Mouse (Mus musculus): Measurements from ENCODE around the gene H2al1a.
"Not testable (repeated sequence)": the region's sequence is repeated elsewhere in the genome, so short reads cannot be mapped to it uniquely, and the experiment has no call there.

H2al1a gene

DNA sequence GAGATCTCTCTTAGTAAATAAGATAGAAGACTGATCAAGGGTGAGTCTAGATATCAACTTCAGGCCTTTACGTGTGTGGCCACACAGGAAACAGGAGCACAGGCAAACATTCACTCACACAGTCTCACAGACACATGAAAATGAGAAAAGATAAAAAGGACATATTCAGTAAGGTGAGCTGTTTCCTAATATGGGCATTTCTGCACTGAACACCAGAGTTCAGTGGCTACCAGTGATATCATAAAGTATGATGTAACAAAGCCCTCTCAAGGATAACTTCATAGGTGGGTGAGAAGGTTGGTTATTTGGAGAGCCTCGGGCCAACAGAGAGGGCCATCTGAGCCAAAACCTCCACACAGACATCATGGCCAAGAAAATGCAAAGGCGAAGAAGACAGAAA, at the start of gene H2al1a:
Gene H2al1a, plus strand, starts transcription at position 301 of the 400 bp plus-strand sequence.
- not testable (repeated sequence) for DNase-seq (ENCODE audit: low spot score)

DNA sequence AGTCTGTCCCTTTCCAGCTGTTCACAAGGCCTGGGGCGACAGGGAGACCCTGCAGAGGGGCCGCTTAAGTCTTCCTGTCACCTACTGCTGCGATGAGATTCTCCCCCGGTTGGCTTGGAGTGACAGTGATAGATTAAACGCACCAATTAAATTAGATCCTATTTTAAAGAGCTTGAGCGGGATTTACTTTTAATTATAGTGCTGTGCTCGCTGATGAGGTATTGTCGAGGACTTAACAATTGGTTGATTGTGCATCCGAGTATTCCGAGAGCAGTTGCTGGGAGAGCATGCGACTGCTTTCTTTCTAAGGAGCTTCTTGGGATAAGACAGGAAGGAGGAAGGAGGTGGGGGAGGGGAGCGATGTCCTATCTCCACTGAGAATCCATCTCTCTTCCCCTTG, 48.9 kb upstream of the H2al1a start:
- no peak for DNase-seq (ENCODE audit: low spot score)

DNA sequence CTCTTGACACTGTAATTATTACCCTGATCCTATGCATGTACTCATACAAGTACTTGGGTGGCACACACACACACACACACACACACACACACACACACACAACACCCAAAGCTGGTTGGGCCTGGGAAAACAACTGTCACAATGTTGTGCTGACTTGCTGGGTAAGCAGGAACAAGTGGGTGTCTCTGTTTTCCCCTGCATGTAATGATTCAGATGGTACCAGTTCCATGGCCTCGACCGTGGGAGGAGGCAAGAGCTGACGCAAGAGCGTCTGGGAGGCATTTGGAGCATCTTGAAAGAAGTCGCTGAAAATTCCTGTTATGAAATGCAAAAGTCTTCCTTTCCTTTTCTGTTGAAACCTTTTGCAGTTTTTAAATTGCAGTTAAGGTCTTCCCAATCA, 45.0 kb upstream of the H2al1a start:
- no peak for DNase-seq (ENCODE audit: low spot score)

DNA sequence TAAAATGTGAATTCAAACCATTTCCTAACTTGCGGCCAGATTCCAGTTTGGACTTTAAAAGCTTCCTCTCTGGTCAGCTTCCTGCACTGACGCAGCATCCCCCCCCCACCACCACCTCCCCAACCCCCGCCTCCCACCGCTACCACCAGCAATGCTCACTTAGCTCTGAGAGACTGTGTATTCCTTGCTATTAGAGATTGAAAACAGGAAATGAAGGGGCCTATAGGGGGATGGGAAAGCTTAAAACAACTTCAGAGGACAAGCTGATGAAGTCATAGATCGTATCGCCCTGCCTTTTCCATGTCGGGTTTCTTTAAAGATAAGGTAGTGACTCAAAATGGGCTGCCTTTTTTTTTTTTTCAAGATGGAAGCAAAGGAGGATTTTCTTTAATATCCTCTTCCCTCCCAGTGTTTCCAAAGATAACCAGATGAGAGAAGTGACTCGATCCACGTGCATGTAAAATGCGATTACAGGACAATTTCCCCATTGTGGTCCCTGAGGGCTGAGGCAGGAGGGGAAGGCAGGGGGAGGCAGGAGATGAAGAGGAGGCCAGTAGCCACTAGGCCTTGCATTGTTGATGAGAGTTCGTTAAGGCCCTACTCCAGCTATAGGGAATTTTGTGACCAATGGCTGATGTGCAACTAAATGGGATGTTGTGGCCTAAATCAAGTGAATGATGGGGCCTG, 44.4 kb upstream of the H2al1a start:
- DNase-seq (ENCODE audit: low spot score): no peak

DNA sequence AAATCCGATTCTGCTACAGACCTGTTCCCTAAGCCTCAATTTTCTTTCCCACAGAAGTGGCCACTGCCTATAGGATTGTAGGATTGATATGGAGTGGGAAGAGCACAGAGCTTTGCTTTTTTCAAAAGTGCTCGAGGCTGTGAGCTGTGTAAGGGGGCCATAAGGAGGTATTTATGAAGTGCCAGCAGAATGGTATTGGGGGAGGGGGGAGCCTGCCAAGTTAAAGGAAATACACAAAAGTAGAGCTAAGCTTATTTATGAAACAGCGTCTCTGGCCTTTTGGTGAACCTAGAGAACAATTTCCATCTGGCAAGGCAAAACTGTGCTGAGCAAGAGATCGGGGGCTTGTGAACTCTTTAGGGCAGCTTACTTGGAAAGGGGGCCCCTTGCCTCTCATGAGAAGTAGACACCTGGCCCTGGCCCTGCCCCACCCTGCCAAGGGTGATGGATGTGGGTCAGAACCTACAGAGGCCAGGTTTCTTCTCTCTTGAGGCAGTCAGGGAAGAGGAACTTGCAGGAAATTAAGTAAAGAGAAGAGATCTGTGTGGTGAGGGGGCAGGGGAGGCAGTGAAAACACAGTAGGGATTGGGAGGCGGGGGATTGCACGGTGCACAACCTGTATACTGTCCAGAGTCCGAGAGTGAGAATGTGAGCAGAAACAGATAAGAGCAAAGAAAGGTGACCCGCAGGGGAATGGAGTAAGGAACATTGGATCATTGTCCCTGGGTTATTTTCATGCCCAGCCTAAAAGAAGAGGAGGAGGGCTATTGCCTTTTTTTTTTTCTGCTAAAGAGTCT, 43.3 kb upstream of the H2al1a start:
- no peak for DNase-seq (ENCODE audit: low spot score)

DNA sequence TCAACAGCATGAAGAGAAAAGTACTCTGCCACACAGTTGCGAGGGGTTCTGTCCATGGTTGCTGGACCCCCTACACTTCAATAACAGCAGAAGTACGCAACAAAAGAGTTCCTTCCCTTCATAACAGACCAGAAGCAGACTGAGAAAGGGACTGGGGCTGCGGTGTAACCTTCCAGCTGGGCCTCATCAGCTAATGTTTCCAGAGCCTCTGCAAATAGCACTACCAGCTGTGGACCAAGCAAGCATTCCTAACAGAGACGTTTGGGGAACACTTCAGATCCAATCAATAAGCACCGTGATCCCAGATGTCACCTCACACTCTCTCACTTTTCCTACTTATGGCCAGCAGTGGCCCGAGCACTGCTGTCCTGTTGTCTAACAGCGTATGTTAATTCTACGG, 34.1 kb upstream of the H2al1a start:
- DNase-seq (ENCODE audit: low spot score): no peak

DNA sequence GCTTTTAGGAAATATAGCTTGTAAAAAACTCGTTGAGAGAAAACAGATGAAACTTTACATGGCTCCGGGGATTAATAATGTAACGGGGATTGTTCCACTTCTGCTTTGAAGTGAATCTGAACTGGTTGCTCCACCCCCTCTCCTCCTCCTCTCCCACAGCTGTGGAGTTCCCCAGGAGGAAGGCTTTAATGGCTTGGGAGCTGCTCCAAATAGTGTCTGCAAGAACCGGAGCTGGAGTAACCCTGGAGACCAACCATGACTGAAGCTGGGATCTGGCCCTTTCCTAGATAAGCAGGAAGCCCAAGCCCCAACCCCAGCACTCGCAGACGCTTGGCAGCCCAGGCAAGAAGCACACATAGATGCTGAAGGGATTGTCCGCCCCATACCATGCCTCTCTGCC, 31.3 kb upstream of the H2al1a start:
- no peak for DNase-seq (ENCODE audit: low spot score)

DNA sequence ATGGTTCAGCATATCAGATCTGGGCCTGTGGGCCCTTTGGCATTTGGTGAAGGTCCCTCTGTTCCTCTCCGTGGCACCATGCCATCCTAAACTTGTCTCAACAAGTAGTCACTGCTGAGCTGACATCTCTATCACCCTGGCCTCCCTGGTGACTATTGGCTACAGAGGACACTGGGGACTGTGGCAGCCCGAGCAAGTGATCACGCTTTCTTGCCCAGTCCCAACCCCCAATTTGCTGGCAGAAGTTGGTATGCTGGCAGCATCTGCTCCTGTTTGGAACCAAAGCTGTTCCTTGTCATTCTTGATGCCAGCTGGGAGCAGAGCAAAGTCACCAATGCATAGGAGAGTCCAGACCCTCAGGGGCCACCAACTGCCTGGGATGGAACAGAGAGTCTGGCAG, 30.0 kb upstream of the H2al1a start:
- DNase-seq (ENCODE audit: low spot score): no peak

DNA sequence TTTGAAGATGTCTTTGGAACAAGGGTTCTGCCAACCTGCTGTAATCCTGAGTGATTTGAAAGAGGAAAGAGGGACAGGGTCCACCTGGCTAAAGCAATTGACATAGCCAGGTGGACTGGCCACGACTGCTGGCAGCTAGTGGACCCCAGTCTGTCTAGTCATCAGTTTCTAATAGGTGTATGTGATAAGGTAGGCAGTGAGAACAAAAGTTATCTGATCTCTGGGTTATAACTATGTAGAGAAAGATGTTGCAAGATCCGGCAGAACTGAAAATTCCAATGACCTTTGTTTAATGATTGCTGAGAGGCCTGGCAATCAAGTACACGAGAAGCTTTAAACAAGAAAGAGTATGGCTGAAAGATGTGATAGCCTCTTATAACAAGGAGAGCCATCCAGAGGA, 25.9 kb upstream of the H2al1a start:
- no peak for DNase-seq (ENCODE audit: low spot score)

DNA sequence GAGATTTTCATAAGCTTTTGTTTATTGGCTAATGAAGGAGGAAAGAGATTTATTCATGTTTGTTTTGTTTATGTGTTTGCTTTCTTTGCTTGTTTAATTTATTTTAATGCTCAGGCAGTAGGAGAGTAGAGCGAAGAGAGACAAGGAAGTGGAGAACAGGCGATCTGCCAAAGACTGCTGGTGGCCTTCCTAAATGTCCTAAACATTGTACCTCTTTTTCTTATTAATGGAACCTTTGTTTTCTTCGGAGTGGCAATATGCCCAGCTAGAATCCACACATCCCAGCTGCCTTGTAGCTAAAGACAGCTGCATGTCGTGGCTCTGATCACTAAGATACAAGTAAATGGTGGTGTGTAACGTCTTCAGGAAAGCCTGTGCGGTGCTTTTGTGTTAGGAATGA, 22.0 kb upstream of the H2al1a start:
- no peak for DNase-seq (ENCODE audit: low spot score)

DNA sequence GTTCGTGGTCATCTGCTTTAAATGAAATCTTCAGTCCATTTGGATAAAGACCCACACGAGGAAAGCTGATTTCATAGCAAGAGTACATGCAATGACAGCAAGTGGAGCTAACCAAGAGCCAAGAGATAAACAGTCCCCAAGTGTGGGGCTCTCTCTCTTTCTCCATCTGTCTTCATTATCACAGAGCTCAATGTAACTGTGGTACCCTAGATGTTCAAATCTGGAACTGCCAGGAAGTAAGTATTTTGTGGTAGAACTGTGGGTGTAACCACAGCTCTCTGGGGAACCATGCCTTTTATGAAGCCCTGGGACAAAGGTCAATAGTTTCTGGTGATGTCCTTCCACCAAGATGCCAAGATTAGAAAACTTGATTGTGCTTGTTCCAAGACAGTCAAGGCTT, 18.3 kb upstream of the H2al1a start:
- no peak for DNase-seq (ENCODE audit: low spot score)

DNA sequence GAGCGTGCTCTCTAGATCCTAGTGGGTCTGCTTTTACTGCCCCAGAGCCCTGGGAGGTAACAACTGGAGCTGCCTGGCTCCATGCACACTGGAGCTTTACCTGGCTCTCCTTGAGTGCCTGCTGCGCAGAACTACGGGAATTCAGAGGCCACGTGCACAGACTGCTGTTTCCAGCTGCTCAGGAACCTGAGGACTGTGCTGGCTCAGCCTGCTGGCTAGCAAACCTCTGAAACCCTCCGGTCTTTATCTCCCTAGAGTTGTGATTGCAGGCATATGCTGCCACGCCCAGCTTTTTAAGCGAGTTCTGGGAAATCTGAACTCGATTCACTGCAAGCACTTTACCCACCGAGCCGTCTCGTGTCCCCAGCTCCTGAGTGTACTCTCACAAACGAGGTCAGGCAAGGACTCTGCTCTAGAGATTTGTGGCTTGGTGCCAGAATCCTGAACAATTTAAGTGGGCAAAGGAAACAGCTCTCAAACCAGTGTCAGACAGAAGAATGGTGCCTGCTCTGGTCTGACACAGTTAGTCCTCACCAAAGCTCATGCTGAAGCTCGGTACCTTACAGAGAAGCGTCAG, 10.7 kb upstream of the H2al1a start:
- DNase-seq (ENCODE audit: low spot score): no peak

DNA sequence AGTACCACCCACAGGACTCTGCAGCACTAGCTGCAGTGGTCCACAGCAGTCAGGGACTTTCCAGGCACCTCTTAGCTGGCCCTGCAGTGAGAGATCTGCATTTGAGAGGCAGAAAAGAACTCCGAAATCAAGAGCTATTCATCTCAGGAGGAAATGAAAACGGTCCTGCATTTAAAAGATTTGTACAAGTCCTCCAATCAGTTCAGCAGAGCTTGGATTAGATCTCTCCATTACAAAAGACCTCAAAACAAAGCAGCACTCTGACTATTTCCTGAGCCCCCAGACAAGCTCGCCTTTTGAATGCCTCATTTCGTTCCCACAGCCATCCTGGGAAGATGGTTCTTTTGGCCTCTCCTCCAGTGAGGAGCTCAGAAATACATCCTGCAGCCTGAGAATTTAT, 9.8 kb upstream of the H2al1a start:
- no peak for DNase-seq (ENCODE audit: low spot score)

DNA sequence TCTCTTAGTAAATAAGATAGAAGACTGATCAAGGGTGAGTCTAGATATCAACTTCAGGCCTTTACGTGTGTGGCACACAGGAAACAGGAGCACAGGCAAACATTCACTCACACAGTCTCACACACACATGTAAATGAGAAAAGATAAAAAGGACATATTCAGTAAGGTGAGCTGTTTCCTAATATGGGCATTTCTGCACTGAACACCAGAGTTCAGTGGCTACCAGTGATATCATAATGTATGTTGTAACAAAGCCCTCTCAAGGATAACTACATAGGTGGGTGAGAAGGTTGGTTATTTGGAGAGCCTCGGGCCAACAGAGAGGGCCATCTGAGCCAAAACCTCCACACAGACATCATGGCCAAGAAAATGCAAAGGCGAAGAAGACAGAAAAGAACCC, 3.1 kb downstream of the H2al1a start, which contains the start of gene H2al1b:
Gene H2al1b, plus strand, starts transcription at position 301 of the 400 bp plus-strand sequence.
- DNase-seq (ENCODE audit: low spot score): not testable (repeated sequence)

DNA sequence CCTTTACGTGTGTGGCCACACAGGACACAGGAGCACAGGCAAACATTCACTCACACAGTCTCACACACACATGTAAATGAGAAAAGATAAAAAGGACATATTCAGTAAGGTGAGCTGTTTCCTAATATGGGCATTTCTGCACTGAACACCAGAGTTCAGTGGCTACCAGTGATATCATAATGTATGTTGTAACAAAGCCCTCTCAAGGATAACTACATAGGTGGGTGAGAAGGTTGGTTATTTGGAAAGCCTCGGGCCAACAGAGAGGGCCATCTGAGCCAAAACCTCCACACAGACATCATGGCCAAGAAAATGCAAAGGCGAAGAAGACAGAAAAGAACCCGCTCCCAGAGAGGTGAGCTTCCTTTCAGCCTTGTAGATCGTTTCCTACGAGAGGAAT, 6.3 kb downstream of the H2al1a start, which contains the start of gene H2al1c:
Gene H2al1c, plus strand, starts transcription at position 301 of the 400 bp plus-strand sequence.
- not testable (repeated sequence) for DNase-seq (ENCODE audit: low spot score)

DNA sequence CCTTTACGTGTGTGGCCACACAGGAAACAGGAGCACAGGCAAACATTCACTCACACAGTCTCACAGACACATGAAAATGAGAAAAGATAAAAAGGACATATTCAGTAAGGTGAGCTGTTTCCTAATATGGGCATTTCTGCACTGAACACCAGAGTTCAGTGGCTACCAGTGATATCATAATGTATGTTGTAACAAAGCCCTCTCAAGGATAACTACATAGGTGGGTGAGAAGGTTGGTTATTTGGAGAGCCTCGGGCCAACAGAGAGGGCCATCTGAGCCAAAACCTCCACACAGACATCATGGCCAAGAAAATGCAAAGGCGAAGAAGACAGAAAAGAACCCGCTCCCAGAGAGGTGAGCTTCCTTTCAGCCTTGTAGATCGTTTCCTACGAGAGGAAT, 9.5 kb downstream of the H2al1a start, which contains the start of gene H2al1d:
Gene H2al1d, plus strand, starts transcription at position 301 of the 400 bp plus-strand sequence.
- DNase-seq (ENCODE audit: low spot score): not testable (repeated sequence)

DNA sequence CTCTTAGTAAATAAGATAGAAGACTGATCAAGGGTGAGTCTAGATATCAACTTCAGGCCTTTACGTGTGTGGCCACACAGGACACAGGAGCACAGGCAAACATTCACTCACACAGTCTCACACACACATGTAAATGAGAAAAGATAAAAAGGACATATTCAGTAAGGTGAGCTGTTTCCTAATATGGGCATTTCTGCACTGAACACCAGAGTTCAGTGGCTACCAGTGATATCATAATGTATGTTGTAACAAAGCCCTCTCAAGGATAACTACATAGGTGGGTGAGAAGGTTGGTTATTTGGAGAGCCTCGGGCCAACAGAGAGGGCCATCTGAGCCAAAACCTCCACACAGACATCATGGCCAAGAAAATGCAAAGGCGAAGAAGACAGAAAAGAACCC, 12.6 kb downstream of the H2al1a start, which contains the start of gene H2al1e:
Gene H2al1e, plus strand, starts transcription at position 301 of the 400 bp plus-strand sequence.
- not testable (repeated sequence) for DNase-seq (ENCODE audit: low spot score)

DNA sequence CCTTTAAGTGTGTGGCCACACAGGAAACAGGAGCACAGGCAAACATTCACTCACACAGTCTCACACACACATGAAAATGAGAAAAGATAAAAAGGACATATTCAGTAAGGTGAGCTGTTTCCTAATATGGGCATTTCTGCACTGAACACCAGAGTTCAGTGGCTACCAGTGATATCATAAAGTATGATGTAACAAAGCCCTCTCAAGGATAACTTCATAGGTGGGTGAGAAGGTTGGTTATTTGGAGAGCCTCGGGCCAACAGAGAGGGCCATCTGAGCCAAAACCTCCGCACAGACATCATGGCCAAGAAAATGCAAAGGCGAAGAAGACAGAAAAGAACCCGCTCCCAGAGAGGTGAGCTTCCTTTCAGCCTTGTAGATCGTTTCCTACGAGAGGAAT, 15.8 kb downstream of the H2al1a start, which contains the start of gene H2al1f:
Gene H2al1f, plus strand, starts transcription at position 301 of the 400 bp plus-strand sequence.
- not testable (repeated sequence) for DNase-seq (ENCODE audit: low spot score)

DNA sequence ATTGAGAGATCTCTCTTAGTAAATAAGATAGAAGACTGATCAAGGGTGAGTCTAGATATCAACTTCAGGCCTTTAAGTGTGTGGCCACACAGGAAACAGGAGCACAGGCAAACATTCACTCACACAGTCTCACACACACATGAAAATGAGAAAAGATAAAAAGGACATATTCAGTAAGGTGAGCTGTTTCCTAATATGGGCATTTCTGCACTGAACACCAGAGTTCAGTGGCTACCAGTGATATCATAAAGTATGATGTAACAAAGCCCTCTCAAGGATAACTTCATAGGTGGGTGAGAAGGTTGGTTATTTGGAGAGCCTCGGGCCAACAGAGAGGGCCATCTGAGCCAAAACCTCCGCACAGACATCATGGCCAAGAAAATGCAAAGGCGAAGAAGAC, 18.9 kb downstream of the H2al1a start, which contains the start of gene H2al1g:
Gene H2al1g, plus strand, starts transcription at position 301 of the 400 bp plus-strand sequence.
- not testable (repeated sequence) for DNase-seq (ENCODE audit: low spot score)

DNA sequence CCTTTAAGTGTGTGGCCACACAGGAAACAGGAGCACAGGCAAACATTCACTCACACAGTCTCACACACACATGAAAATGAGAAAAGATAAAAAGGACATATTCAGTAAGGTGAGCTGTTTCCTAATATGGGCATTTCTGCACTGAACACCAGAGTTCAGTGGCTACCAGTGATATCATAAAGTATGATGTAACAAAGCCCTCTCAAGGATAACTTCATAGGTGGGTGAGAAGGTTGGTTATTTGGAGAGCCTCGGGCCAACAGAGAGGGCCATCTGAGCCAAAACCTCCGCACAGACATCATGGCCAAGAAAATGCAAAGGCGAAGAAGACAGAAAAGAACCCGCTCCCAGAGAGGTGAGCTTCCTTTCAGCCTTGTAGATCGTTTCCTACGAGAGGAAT, 22.1 kb downstream of the H2al1a start, which contains the start of gene H2al1h:
Gene H2al1h, plus strand, starts transcription at position 301 of the 400 bp plus-strand sequence.
- DNase-seq (ENCODE audit: low spot score): not testable (repeated sequence)

DNA sequence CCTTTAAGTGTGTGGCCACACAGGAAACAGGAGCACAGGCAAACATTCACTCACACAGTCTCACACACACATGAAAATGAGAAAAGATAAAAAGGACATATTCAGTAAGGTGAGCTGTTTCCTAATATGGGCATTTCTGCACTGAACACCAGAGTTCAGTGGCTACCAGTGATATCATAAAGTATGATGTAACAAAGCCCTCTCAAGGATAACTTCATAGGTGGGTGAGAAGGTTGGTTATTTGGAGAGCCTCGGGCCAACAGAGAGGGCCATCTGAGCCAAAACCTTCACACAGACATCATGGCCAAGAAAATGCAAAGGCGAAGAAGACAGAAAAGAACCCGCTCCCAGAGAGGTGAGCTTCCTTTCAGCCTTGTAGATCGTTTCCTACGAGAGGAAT, 25.3 kb downstream of the H2al1a start, which contains the start of gene H2al1i:
Gene H2al1i, plus strand, starts transcription at position 301 of the 400 bp plus-strand sequence.
- DNase-seq (ENCODE audit: low spot score): not testable (repeated sequence)

DNA sequence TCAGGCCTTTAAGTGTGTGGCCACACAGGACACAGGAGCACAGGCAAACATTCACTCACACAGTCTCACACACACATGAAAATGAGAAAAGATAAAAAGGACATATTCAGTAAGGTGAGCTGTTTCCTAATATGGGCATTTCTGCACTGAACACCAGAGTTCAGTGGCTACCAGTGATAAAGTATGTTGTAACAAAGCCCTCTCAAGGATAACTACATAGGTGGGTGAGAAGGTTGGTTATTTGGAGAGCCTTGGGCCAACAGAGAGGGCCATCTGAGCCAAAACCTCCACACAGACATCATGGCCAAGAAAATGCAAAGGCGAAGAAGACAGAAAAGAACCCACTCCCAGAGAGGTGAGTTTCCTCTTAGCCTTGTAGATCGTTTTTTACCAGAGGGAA, 28.5 kb downstream of the H2al1a start, which contains the start of gene H2al1j:
Gene H2al1j, plus strand, starts transcription at position 301 of the 400 bp plus-strand sequence.
- not testable (repeated sequence) for DNase-seq (ENCODE audit: low spot score)

Data from spleen, adult 12 weeks (tissue).